Comparison of ENCODE assay signal across 8 mouse cellular contexts in the genomic region with DNA sequence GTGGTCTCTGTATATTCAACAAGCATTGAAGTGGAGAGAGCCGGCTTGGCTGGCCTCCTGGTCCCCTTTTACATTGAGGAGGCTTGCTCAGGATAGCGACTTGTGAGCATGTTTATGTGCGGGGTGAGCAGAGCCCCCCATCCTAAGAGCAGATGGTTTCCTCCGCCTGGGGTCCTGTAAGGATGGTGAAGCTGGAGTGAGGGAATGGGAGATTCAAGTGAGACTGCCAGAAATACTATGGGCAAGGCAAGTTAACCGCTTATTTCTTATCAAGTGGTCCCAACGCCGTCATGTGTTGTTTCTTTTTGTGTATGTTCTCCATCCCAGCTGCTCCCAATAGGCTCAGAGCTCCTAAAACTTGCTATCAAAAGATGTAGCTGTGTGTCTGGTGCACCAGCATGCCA.
DNase-seq lines count a peak whose midpoint lies in the region; ATAC-seq and TF ChIP-seq lines count a peak whose summit lies in the region.

No protein-coding gene starts in this region.

- H3K27ac ChIP-seq in gastrocnemius, adult 2 months, result peak overlapping the region; percentile 95
- peak overlapping the region; percentile 95 for H3K27ac ChIP-seq in embryonic facial prominence, embryonic 15.5 days (replicated peaks)
- peak overlapping the region; percentile 67 for H3K27ac ChIP-seq in kidney, embryonic 16.5 days (ENCODE audit: low read length)
- peak overlapping the region; percentile 98 for H3K27ac ChIP-seq in neural tube, embryonic 15.5 days (replicated peaks)

- no peaks in the 10 kb centered on the region for H3K9me3 ChIP-seq in E14TG2a.4 (ENCODE audit: low read length)
- H3K9me3 ChIP-seq in embryonic facial prominence, embryonic 15.5 days (replicated peaks), result no peaks in the 10 kb centered on the region
- H3K9me3 ChIP-seq in kidney, embryonic 16.5 days (ENCODE audit: low read length), result no peaks in the 10 kb centered on the region
- no peaks in the 10 kb centered on the region for H3K9me3 ChIP-seq in neural tube, embryonic 15.5 days (replicated peaks)

- peak overlapping the region; percentile 85 for H3K4me3 ChIP-seq in gastrocnemius, adult 2 months
- H3K4me3 ChIP-seq in E14TG2a.4 (replicated peaks; ENCODE audit: low read length), result peak overlapping the region; percentile 81
- peak overlapping the region; percentile 54 for H3K4me3 ChIP-seq in embryonic facial prominence, embryonic 15.5 days (replicated peaks)
- peak overlapping the region; percentile 68 for H3K4me3 ChIP-seq in kidney, embryonic 16.5 days (ENCODE audit: low read length)
- peak overlapping the region; percentile 57 for H3K4me3 ChIP-seq in neural tube, embryonic 15.5 days (replicated peaks)

- H3K4me1 ChIP-seq in E14TG2a.4 (replicated peaks; ENCODE audit: low read depth, low read length), result peaks cover 33% of the 10 kb centered on the region
- peaks cover 46% of the 10 kb centered on the region for H3K4me1 ChIP-seq in embryonic facial prominence, embryonic 15.5 days
- peaks cover 41% of the 10 kb centered on the region for H3K4me1 ChIP-seq in kidney, embryonic 16.5 days (ENCODE audit: insufficient read depth, low read length)
- peaks cover 41% of the 10 kb centered on the region for H3K4me1 ChIP-seq in neural tube, embryonic 15.5 days

- peak overlapping the region; percentile 74 for H3K4me2 ChIP-seq in embryonic facial prominence, embryonic 15.5 days (replicated peaks)
- peak overlapping the region; percentile 92 for H3K4me2 ChIP-seq in kidney, embryonic 16.5 days (replicated peaks; ENCODE audit: low read depth, low read length)
- peak overlapping the region; percentile 73 for H3K4me2 ChIP-seq in neural tube, embryonic 15.5 days

- no peak for DNase-seq in gastrocnemius, adult 2 months
- DNase-seq in gastrocnemius, adult 18-20 months (ENCODE audit: low spot score), result no peak
- DNase-seq in ovary, adult 18-20 months (ENCODE audit: low spot score), result no peak
- no peak for DNase-seq in frontal cortex, postnatal 25 days (ENCODE audit: low spot score in 2 of 2)

- no peak overlapping the region for H3K9ac ChIP-seq in embryonic facial prominence, embryonic 15.5 days
- peak overlapping the region; percentile 15 for H3K9ac ChIP-seq in kidney, embryonic 16.5 days (replicated peaks; ENCODE audit: low read length)
- H3K9ac ChIP-seq in neural tube, embryonic 15.5 days (replicated peaks), result peak overlapping the region; percentile 52

- no peak for ATAC-seq in embryonic facial prominence, embryonic 15.5 days (ENCODE audit: insufficient number of reproducible peaks, low FRiP score, low TSS enrichment, low read depth)
- no peak for ATAC-seq in kidney, embryonic 16.5 days (ENCODE audit: low FRiP score, low TSS enrichment)
- 0 out of 2 replicates have a peak, but pooled peaks have one; percentile 9 for ATAC-seq in neural tube, embryonic 15.5 days (ENCODE audit: low FRiP score)

- H3K36me3 ChIP-seq in E14TG2a.4 (ENCODE audit: insufficient read depth, low read length), result no peaks in the 10 kb centered on the region
- H3K36me3 ChIP-seq in embryonic facial prominence, embryonic 15.5 days, result no peaks in the 10 kb centered on the region
- H3K36me3 ChIP-seq in kidney, embryonic 16.5 days (ENCODE audit: insufficient read depth, low read length), result no peaks in the 10 kb centered on the region
- no peaks in the 10 kb centered on the region for H3K36me3 ChIP-seq in neural tube, embryonic 15.5 days

- intact Hi-C loops in gastrocnemius, adult 2 months (cut with DNase I), result loop anchor here (5.0 kb wide), 1 partner anchor 41 kb away; no protein-coding TSS in a partner anchor

- WGBS in embryonic facial prominence, embryonic 15.5 days, result 12% methylated on average over 7 of the region's 7 CpGs
- 11% methylated on average over 7 of the region's 7 CpGs for WGBS in kidney, embryonic 16.5 days
- 4% methylated on average over 7 of the region's 7 CpGs for WGBS in neural tube, embryonic 15.5 days

- no peaks in the 10 kb centered on the region for H3K27me3 ChIP-seq in E14TG2a.4 (ENCODE audit: insufficient read depth, low read length)
- no peaks in the 10 kb centered on the region for H3K27me3 ChIP-seq in embryonic facial prominence, embryonic 15.5 days
- no peaks in the 10 kb centered on the region for H3K27me3 ChIP-seq in kidney, embryonic 16.5 days (ENCODE audit: insufficient read depth, low read length)
- H3K27me3 ChIP-seq in neural tube, embryonic 15.5 days (replicated peaks), result no peaks in the 10 kb centered on the region

- no peak for TF ChIP-seq CTCF in gastrocnemius, adult 2 months (IDR thresholded peaks at IDR 0.05)
- no peak for TF ChIP-seq CTCF in E14TG2a.4 (conservative IDR thresholded peaks at IDR 0.05; ENCODE audit: low read length)
